Mouse (Mus musculus): ENCODE measurements around the gene Snx8.

GRCm38 (mm10) chr5:140414647-140415046 lies 25.6 kb upstream of the Snx8 start:
- no peak for TF ChIP-seq POLR2A (IDR thresholded peaks at IDR 0.05; ENCODE audit: borderline replicate concordance, extremely low read depth, low read depth, low read length)
- TF ChIP-seq CTCF (IDR thresholded peaks at IDR 0.05; ENCODE audit: insufficient read depth, low read length) = no peak

Data from lung, adult 2 months (tissue).